Mouse (Mus musculus): ENCODE results near the gene Mrpl27. TPM values are rescaled to one million over a fixed set of nuclear protein-coding genes. Genes with fewer than 3 reads are reported as not detected.
A peak's percentile ranks its signal among the peaks of the same experiment; 100 is the strongest.

Mrpl27 gene
- 128 and 136 TPM in 2 replicates for polyA plus RNA-seq (2014; fragmentation: Nextera tagmentation; extraction: Ambion mirVana)

DNA sequence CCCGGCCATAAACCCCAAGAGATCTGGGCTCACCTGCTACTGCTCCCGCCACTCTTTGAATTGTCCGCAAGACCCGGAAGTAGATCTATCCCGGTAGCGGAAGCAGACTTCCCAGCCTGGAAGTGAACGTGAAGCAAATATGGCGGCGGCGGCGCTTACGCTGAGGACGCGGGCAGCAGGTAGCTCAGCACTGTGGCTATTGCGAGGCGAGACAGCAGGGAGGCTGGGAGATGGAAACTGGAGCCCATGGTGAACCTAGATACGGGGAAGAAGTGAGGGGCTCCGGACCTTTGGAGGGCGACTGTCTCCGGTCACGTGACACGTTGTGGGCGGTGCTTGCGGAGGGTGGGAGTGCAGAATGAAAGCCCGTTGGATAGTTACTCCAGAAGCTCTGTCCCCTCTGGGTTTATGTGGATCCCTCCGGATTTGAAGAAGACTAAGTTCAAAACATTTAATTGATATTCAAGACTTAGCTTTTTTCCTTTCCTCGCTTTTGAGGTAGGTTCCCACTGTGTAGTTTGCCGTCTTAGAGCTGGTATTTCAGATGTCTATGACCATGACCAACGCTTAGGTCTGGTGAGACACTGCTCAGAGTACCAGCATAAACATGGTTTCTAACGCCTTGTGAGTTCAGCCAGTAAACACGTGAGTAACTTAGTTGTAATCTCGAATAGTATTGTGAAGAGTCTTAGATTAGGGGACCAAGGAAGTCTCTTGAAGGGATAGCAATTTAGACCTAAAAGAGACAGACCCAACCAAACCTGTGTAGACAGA lies at the start of gene Mrpl27, which contains the start of gene Eme1:
Mrpl27 (plus strand) TSS at position 105 of the 774 bp plus-strand sequence.
Eme1 (minus strand) TSS at position 302 of the 774 bp plus-strand sequence.
- peak within 1 kb of the TSS; percentile 88 for H3K27ac ChIP-seq (ENCODE audit: low read depth, low read length)
- ATAC-seq (replicated peaks; ENCODE audit: insufficient number of reproducible peaks, low FRiP score, low TSS enrichment) = peak; percentile 77
- H3K27me3 ChIP-seq (ENCODE audit: control insufficient read depth, insufficient read depth, low read length) = no peaks in the 10 kb centered on the region
- H3K36me3 ChIP-seq (ENCODE audit: control insufficient read depth, insufficient read depth, low read length) = peaks cover 13% of the 10 kb centered on the region; the same call in 1 of the 2 replicates
- H3K9me3 ChIP-seq (replicated peaks; ENCODE audit: control insufficient read depth, low read length) = no peaks in the 10 kb centered on the region
- under 1% methylated on average over 32 of the region's 32 CpGs for WGBS (ENCODE audit: insufficient replicate concordance)
- peak within 1 kb of the TSS; percentile 83 for H3K4me2 ChIP-seq
- peak within 1 kb of the TSS; percentile 75 for H3K4me3 ChIP-seq (ENCODE audit: low read depth, low read length)
- peak within 1 kb of the TSS; percentile 81 for H3K9ac ChIP-seq (ENCODE audit: low read depth, low read length)
- H3K4me1 ChIP-seq (ENCODE audit: control insufficient read depth, insufficient read depth, low read length) = peaks cover 6% of the 10 kb centered on the region

- H3K9me3 ChIP-seq (replicated peaks; ENCODE audit: control insufficient read depth, low read length) = no peaks in the 10 kb centered on the region
- no peak overlapping the region for H3K4me3 ChIP-seq (ENCODE audit: low read depth, low read length)
- WGBS (ENCODE audit: insufficient replicate concordance) = 67% methylated on average over 4 of the region's 4 CpGs
- H3K27ac ChIP-seq (ENCODE audit: low read depth, low read length) = no peak overlapping the region
- H3K9ac ChIP-seq (ENCODE audit: low read depth, low read length) = no peak overlapping the region
- no peaks in the 10 kb centered on the region for H3K4me1 ChIP-seq (ENCODE audit: control insufficient read depth, insufficient read depth, low read length)
- H3K4me2 ChIP-seq = no peak overlapping the region
- no peak for ATAC-seq (replicated peaks; ENCODE audit: insufficient number of reproducible peaks, low FRiP score, low TSS enrichment)
- no peaks in the 10 kb centered on the region for H3K36me3 ChIP-seq (ENCODE audit: control insufficient read depth, insufficient read depth, low read length)
- no peaks in the 10 kb centered on the region for H3K27me3 ChIP-seq (ENCODE audit: control insufficient read depth, insufficient read depth, low read length)
Measured at GRCm38 (mm10) chr11:94610744-94611740, 42.5 kb upstream of the Mrpl27 start.

DNA sequence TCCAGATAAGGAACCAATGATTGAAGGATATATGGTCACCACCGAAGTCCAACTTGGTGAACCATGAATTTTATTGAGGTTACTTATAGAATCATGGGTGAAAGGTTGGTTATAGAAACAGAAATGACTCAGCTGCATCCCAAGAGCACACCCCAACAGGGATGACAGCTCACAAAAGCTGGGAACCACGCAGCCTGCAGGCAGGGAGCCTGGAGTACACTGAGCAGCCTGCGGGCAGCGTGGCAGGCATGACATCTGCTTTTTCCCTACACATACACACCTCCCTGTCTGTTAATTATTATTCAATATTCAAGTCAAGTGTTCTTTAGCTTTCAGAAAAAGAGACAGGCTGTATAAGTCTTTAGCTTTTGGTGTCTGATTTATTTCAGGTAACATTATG lies 39.0 kb upstream of the Mrpl27 start:
- H3K4me3 ChIP-seq (ENCODE audit: low read depth, low read length) = no peak overlapping the region
- no peaks in the 10 kb centered on the region for H3K9me3 ChIP-seq (replicated peaks; ENCODE audit: control insufficient read depth, low read length)
- H3K36me3 ChIP-seq (ENCODE audit: control insufficient read depth, insufficient read depth, low read length) = no peaks in the 10 kb centered on the region
- no peak overlapping the region for H3K9ac ChIP-seq (ENCODE audit: low read depth, low read length)
- no peaks in the 10 kb centered on the region for H3K4me1 ChIP-seq (ENCODE audit: control insufficient read depth, insufficient read depth, low read length)
- no peak overlapping the region for H3K27ac ChIP-seq (ENCODE audit: low read depth, low read length)
- 75% methylated on average over 4 of the region's 4 CpGs for WGBS (ENCODE audit: insufficient replicate concordance)
- ATAC-seq (replicated peaks; ENCODE audit: insufficient number of reproducible peaks, low FRiP score, low TSS enrichment) = no peak
- H3K27me3 ChIP-seq (ENCODE audit: control insufficient read depth, insufficient read depth, low read length) = no peaks in the 10 kb centered on the region
- H3K4me2 ChIP-seq = no peak overlapping the region

GRCm38 (mm10) chr11:94615494-94615893 lies 38.1 kb upstream of the Mrpl27 start:
- H3K4me3 ChIP-seq (ENCODE audit: low read depth, low read length) = no peak overlapping the region
- no peak overlapping the region for H3K27ac ChIP-seq (ENCODE audit: low read depth, low read length)
- H3K9me3 ChIP-seq (replicated peaks; ENCODE audit: control insufficient read depth, low read length) = no peaks in the 10 kb centered on the region
- H3K9ac ChIP-seq (ENCODE audit: low read depth, low read length) = no peak overlapping the region
- WGBS (ENCODE audit: insufficient replicate concordance) = 14% methylated on average over 4 of the region's 4 CpGs
- ATAC-seq (replicated peaks; ENCODE audit: insufficient number of reproducible peaks, low FRiP score, low TSS enrichment) = no peak
- no peaks in the 10 kb centered on the region for H3K36me3 ChIP-seq (ENCODE audit: control insufficient read depth, insufficient read depth, low read length)
- H3K27me3 ChIP-seq (ENCODE audit: control insufficient read depth, insufficient read depth, low read length) = no peaks in the 10 kb centered on the region
- H3K4me1 ChIP-seq (ENCODE audit: control insufficient read depth, insufficient read depth, low read length) = no peaks in the 10 kb centered on the region
- H3K4me2 ChIP-seq = no peak overlapping the region

DNA sequence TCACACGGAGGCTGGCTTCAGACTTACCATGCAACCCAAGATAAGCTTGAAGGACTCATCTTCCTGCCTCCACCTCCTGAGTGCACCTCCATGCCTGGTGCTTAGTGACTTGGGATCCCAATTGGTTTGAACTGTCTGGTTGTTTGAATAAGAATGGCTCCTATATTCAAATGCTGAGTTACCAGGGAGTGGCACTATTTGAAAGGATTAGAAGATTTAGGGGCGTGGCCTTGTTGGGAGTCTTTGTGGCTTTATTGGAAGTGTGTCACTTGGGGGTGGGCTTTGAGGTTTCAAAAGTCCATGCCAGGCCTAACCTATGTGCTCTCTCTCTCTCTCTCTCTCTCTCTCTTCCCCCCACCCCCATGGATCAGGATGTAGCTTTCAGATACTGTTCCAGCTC lies 35.9 kb upstream of the Mrpl27 start:
- 80% methylated on average over 2 of the region's 2 CpGs for WGBS (ENCODE audit: insufficient replicate concordance)
- no peak overlapping the region for H3K4me3 ChIP-seq (ENCODE audit: low read depth, low read length)
- ATAC-seq (replicated peaks; ENCODE audit: insufficient number of reproducible peaks, low FRiP score, low TSS enrichment) = no peak

GRCm38 (mm10) chr11:94620766-94621457 lies 32.7 kb upstream of the Mrpl27 start:
- ATAC-seq (replicated peaks; ENCODE audit: insufficient number of reproducible peaks, low FRiP score, low TSS enrichment) = no peak
- H3K27ac ChIP-seq (ENCODE audit: low read depth, low read length) = no peak overlapping the region
- H3K4me1 ChIP-seq (ENCODE audit: control insufficient read depth, insufficient read depth, low read length) = no peaks in the 10 kb centered on the region
- H3K4me2 ChIP-seq = no peak overlapping the region
- 63% methylated on average over 6 of the region's 6 CpGs for WGBS (ENCODE audit: insufficient replicate concordance)
- H3K4me3 ChIP-seq (ENCODE audit: low read depth, low read length) = no peak overlapping the region
- H3K27me3 ChIP-seq (ENCODE audit: control insufficient read depth, insufficient read depth, low read length) = no peaks in the 10 kb centered on the region
- no peaks in the 10 kb centered on the region for H3K9me3 ChIP-seq (replicated peaks; ENCODE audit: control insufficient read depth, low read length)
- no peak overlapping the region for H3K9ac ChIP-seq (ENCODE audit: low read depth, low read length)
- H3K36me3 ChIP-seq (ENCODE audit: control insufficient read depth, insufficient read depth, low read length) = no peaks in the 10 kb centered on the region

More for the DNA sequence above, 35.9 kb upstream of the Mrpl27 start:
- no peak overlapping the region for H3K27ac ChIP-seq (ENCODE audit: low read depth, low read length)
- H3K4me2 ChIP-seq = no peak overlapping the region
- no peaks in the 10 kb centered on the region for H3K36me3 ChIP-seq (ENCODE audit: control insufficient read depth, insufficient read depth, low read length)
- H3K27me3 ChIP-seq (ENCODE audit: control insufficient read depth, insufficient read depth, low read length) = no peaks in the 10 kb centered on the region
- no peak overlapping the region for H3K9ac ChIP-seq (ENCODE audit: low read depth, low read length)
- no peaks in the 10 kb centered on the region for H3K4me1 ChIP-seq (ENCODE audit: control insufficient read depth, insufficient read depth, low read length)
- no peaks in the 10 kb centered on the region for H3K9me3 ChIP-seq (replicated peaks; ENCODE audit: control insufficient read depth, low read length)

GRCm38 (mm10) chr11:94621458-94621852 lies 32.1 kb upstream of the Mrpl27 start:
- no peaks in the 10 kb centered on the region for H3K27me3 ChIP-seq (ENCODE audit: control insufficient read depth, insufficient read depth, low read length)
- no peak for ATAC-seq (replicated peaks; ENCODE audit: insufficient number of reproducible peaks, low FRiP score, low TSS enrichment)

DNA sequence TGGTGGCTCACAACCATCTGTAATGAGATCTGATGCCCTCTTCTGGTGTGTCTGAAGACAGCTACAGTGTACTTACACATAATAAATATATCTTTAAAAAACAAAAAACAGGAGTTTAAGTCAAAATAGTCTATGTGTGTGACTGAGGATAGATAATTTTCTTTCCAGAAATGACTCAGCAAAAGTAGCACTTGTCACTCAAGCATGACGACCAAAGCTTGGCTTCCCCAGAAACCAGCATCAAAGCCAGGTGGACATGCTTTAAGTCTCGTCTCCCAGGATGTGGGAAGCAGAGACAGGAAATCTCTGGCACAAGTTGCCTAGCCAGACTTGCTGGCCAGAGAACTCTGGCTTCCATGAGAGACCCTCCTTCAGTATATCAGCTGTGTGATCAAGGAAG lies 31.4 kb upstream of the Mrpl27 start:
- 65% methylated on average over 2 of the region's 2 CpGs for WGBS (ENCODE audit: insufficient replicate concordance)
- Histone ChIP-seq H3K4me2 (no peak overlapping the region), H3K4me1 (ENCODE audit: control insufficient read depth, insufficient read depth, low read length) (no peaks in the 10 kb centered on the region), H3K27ac (ENCODE audit: low read depth, low read length) (no peak overlapping the region), H3K9me3 (replicated peaks; ENCODE audit: control insufficient read depth, low read length) (no peaks in the 10 kb centered on the region), H3K27me3 (ENCODE audit: control insufficient read depth, insufficient read depth, low read length) (no peaks in the 10 kb centered on the region), H3K4me3 (ENCODE audit: low read depth, low read length) (no peak overlapping the region), H3K9ac (ENCODE audit: low read depth, low read length) (no peak overlapping the region), H3K36me3 (ENCODE audit: control insufficient read depth, insufficient read depth, low read length) (no peaks in the 10 kb centered on the region)
- no peak for ATAC-seq (replicated peaks; ENCODE audit: insufficient number of reproducible peaks, low FRiP score, low TSS enrichment)

More at GRCm38 (mm10) chr11:94621458-94621852, 32.1 kb upstream of the Mrpl27 start:
- Histone ChIP-seq H3K4me2 (no peak overlapping the region), H3K9me3 (replicated peaks; ENCODE audit: control insufficient read depth, low read length) (no peaks in the 10 kb centered on the region), H3K4me1 (ENCODE audit: control insufficient read depth, insufficient read depth, low read length) (no peaks in the 10 kb centered on the region), H3K9ac (ENCODE audit: low read depth, low read length) (no peak overlapping the region), H3K27ac (ENCODE audit: low read depth, low read length) (no peak overlapping the region), H3K36me3 (ENCODE audit: control insufficient read depth, insufficient read depth, low read length) (no peaks in the 10 kb centered on the region), H3K4me3 (ENCODE audit: low read depth, low read length) (no peak overlapping the region)
